Mouse (Mus musculus) NIH3T3 (cell line): ENCODE data around the gene Ush1g.
A peak's percentile ranks its signal among the peaks of the same experiment; 100 is the strongest.

Experiments
- DNase-seq: peaks from one replicate; pipeline ENCODE4 v3.0.0-alpha.2; 2012; ENCODE audit warnings: low read depth

Gene Ush1g

GRCm38 (mm10) chr11:115329339-115329738 lies 7.5 kb upstream of the Ush1g start:
- no peak for DNase-seq

- no peak for DNase-seq
Measured at GRCm38 (mm10) chr11:115326730-115327129, 4.9 kb upstream of the Ush1g start.

GRCm38 (mm10) chr11:115323354-115323753 lies 1.5 kb upstream of the Ush1g start:
- no peak for DNase-seq

- DNase-seq, result no peak
Measured at GRCm38 (mm10) chr11:115319704-115320383, 2.0 kb downstream of the Ush1g start.

GRCm38 (mm10) chr11:115318245-115319027 lies 3.4 kb downstream of the Ush1g start:
- DNase-seq, result no peak

- no peak for DNase-seq
Measured at GRCm38 (mm10) chr11:115317204-115317603, 4.6 kb downstream of the Ush1g start.

GRCm38 (mm10) chr11:115314249-115314648 lies 7.6 kb downstream of the Ush1g start:
- DNase-seq, result peak; percentile 20

- no peak for DNase-seq
Measured at GRCm38 (mm10) chr11:115308781-115309180, 13.1 kb downstream of the Ush1g start.

GRCm38 (mm10) chr11:115306863-115307262 lies 15.0 kb downstream of the Ush1g start, which contains the start of gene Otop2:
Gene Otop2, plus strand, starts transcription at chr11:115307163.
- no peak for DNase-seq

GRCm38 (mm10) chr11:115303167-115303566 lies 18.7 kb downstream of the Ush1g start:
- DNase-seq, result peak; percentile 36

GRCm38 (mm10) chr11:115301351-115301750 lies 20.5 kb downstream of the Ush1g start:
- DNase-seq, result peak; percentile 78

GRCm38 (mm10) chr11:115300745-115301144 lies 21.1 kb downstream of the Ush1g start:
- no peak for DNase-seq

- no peak for DNase-seq
Measured at GRCm38 (mm10) chr11:115298160-115298559, 23.7 kb downstream of the Ush1g start.

GRCm38 (mm10) chr11:115297214-115297826 lies 24.5 kb downstream of the Ush1g start, which contains the start of gene Fads6:
Gene Fads6, minus strand, starts transcription at chr11:115297663.
- no peak for DNase-seq

GRCm38 (mm10) chr11:115296471-115297210 lies 25.2 kb downstream of the Ush1g start:
- DNase-seq, result no peak

GRCm38 (mm10) chr11:115295939-115296338 lies 25.9 kb downstream of the Ush1g start:
- DNase-seq, result no peak

GRCm38 (mm10) chr11:115292631-115293375 lies 29.0 kb downstream of the Ush1g start:
- DNase-seq, result no peak

- DNase-seq, result no peak
Measured at GRCm38 (mm10) chr11:115291503-115291902, 30.3 kb downstream of the Ush1g start.

GRCm38 (mm10) chr11:115290919-115291318 lies 30.9 kb downstream of the Ush1g start:
- peak; percentile 93 for DNase-seq

- no peak for DNase-seq
Measured at GRCm38 (mm10) chr11:115290314-115290713, 31.5 kb downstream of the Ush1g start.

GRCm38 (mm10) chr11:115289885-115290284 lies 32.0 kb downstream of the Ush1g start:
- no peak for DNase-seq
